Mouse (Mus musculus) stomach, postnatal 0 days (tissue): ENCODE data around the gene Capn2. TPM values are rescaled to one million over a fixed set of nuclear protein-coding genes. Genes with fewer than 3 reads are reported as not detected.

Experiments used
- ATAC-seq: fragments of 200-750 bp; cut with Nextera tagmentation; 2 replicates; pipeline ENCODE4 v1.8.0; 2017; ENCODE audit not compliant: low FRiP score, low TSS enrichment
- DNase-seq: peaks from one replicate; pipeline ENCODE4 v3.0.0-alpha.2; 2016; ENCODE audit warnings: low spot score
- H3K27ac ChIP-seq: fragments of 300-500 bp; sonication (generic); replicated peaks from 2 replicates; pipeline ENCODE4 v1.5.1; 2014; ENCODE audit warnings: mild to moderate bottlenecking, control low read depth
- H3K27me3 ChIP-seq: fragments of 300-500 bp; sonication (generic); 2 replicates; pipeline ENCODE4 v1.6.1; 2014; ENCODE audit warnings: low read length; ENCODE audit not compliant: control insufficient read depth, insufficient read depth
- H3K36me3 ChIP-seq: fragments of 300-500 bp; sonication (generic); 2 replicates; pipeline ENCODE4 v1.6.1; 2014; ENCODE audit warnings: low read length, mixed read lengths; ENCODE audit not compliant: control insufficient read depth, insufficient read depth
- H3K4me1 ChIP-seq: fragments of 300-500 bp; sonication (generic); replicated peaks from 2 replicates; pipeline ENCODE4 v1.6.1; 2014; ENCODE audit warnings: antibody characterized with exemption; ENCODE audit not compliant: control insufficient read depth, insufficient read depth
- H3K4me2 ChIP-seq: fragments of 300-500 bp; sonication (generic); replicated peaks from 2 replicates; pipeline ENCODE4 v1.6.1; 2014; ENCODE audit warnings: low read depth, mild to moderate bottlenecking, control low read depth, moderate library complexity
- H3K4me3 ChIP-seq: fragments of 300-500 bp; sonication (generic); 2 replicates; pipeline ENCODE4 v1.5.1; 2014; ENCODE audit warnings: low read depth, low read length, control low read depth
- H3K9ac ChIP-seq: fragments of 300-500 bp; sonication (generic); 2 replicates; pipeline ENCODE4 v1.6.1; 2014; ENCODE audit warnings: mild to moderate bottlenecking, low read length, control low read depth, mixed read lengths
- H3K9me3 ChIP-seq: fragments of 300-500 bp; sonication (generic); 2 replicates; pipeline ENCODE4 v1.6.1; 2016; ENCODE audit warnings: low read length; ENCODE audit not compliant: control insufficient read depth
- CTCF ChIP-seq: IDR thresholded peaks from 2 replicates; pipeline ENCODE4 v1.5.1; 2016; ENCODE audit warnings: antibody characterized with exemption, low read depth, mild to moderate bottlenecking, moderate library complexity
- EP300 ChIP-seq: optimal IDR thresholded peaks from 2 replicates; pipeline ENCODE3; 2016; ENCODE audit warnings: antibody characterized with exemption
- WGBS: fragments of 180-500 bp; shearing (Covaris S2); extraction: QIAGEN DNeasy Blood & Tissue Kit; methylation state at CpG from one replicate; pipeline ENCODE4 v1.1.7; 2014; 5-methylcytosine and 5-hydroxymethylcytosine counted together
- polyA plus RNA-seq: library from polyadenylated mRNA; unstranded; fragments of >200 nt; fragmentation: Nextera tagmentation; extraction: Ambion mirVana; gene quantifications from 2 replicates; pipeline ENCODE4 v1.2.1, GENCODE M21; 2015

Capn2 gene
- 54.4 and 55.6 TPM in 2 replicates for polyA plus RNA-seq

DNA sequence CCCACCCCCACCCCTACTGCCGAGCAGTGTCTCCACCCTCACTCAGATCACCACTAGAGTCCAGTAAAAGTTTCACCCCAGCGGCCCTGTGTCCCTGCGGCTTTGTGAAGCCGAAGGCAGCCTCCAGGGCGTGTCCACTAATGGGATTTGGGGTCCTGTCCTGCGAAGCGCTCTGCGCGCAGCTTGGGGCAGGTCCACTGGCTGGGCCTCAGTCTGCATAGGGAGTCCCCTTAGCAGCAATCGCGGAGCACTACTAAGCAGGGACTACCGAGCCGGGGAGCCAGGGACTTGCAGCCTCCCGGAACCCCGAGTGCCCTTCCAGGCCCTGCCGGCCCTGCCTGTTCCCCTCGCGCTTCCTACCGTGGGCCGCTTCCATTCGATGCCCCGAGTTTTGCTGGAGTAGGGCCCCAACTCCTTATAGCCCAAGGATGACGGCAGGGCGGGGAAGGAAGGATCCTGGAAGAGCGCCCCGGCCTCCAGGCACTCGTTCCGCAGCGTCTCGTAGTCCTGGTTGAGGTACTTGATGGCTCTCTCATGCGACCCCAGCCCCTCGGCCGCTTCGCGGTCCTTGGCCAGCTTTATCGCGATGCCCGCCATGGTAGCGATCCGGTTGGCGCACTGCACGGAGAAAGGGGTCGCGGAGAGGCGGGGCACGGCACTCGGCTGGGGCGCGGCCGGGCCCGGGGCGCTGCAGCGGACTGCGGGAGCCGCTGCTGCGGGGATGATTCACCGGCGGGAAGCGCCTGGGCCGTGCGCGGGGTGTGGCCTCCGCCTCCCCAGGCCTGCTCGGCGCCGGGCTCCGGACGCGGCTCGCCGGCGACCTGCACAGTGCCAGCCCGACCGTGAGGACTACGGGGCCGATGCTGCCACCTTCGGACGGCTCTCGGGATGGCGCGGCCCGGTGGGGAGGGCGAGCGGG lies at the start of gene Capn2:
Gene Capn2 (minus strand): TSS at position 851 of the 919 bp plus-strand sequence.
- under 1% methylated on average over 73 of the region's 84 CpGs for WGBS
- peak within 1 kb of the TSS; percentile 81 for H3K4me3 ChIP-seq
- 0 out of 2 replicates have a peak, but pooled peaks cover 2% of the 10 kb centered on the region for H3K36me3 ChIP-seq
- H3K27me3 ChIP-seq: no peaks in the 10 kb centered on the region
- TF ChIP-seq CTCF (peak; percentile 78), EP300 (no peak)
- peaks cover 19% of the 10 kb centered on the region; the same call in 1 of the 2 replicates for H3K4me1 ChIP-seq
- H3K27ac ChIP-seq: peak within 1 kb of the TSS; percentile 96
- H3K9ac ChIP-seq: peak within 1 kb of the TSS; percentile 97
- H3K9me3 ChIP-seq: no peaks in the 10 kb centered on the region
- ATAC-seq (peak; percentile 91), DNase-seq (peak; percentile 86)
- peak within 1 kb of the TSS; percentile 90 for H3K4me2 ChIP-seq

DNA sequence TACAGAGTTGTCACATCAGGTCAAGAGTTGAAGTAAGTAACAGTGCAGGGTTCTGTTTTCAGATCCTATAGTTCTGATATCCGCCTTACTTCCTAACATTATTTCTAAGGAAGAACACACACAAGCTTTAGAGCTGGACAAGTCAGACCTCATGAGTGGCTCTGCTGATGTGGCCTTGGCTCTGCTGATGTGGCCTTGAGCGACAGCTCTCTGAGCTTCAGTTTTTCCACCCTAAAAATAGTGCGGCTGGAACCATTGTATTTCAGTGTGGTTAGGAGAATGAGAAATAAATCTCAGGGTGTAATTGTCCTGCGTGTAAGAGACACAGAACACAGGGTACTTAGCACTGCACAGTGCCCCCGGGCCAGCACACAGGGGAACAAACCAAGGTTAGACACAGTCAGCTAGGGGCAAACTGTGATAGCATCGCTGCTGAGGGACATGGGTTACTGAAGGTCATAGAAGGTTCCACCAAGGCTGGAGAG lies 48.0 kb upstream of the Capn2 start:
- H3K36me3 ChIP-seq: no peaks in the 10 kb centered on the region
- no peak for ATAC-seq

DNA sequence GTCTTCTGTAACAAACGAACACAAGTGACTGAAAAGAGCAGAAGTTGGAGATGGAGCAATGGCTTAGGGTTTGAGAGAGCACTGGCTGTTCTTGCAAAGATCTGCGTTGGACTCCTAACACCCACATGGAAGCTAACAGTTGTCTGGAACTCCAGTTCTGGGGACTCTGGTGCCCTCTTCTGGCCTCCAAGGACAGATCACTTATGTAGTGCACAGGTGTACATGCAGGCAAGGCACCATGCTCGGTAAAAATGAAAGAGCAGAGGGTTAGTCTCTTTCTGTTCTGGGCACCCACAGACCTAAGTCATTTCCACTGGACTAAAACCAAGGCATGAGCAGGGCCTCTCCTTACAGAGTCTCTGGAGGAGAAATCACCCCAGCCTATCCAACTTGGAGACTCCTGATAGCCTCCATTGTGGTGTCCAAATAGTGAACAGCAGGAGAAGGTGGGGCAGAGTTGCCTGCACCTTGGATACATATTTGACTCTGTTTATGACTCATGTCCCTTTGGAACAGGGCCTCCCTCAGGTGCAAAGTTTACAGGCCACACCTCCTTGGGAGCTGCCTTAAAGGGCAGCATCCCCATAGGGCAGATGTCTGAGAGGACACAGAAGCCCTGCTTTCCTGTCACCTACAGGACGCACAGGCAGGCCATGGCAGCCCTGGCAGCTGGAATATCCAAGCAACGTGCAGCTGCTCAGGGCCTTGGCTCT lies 47.2 kb upstream of the Capn2 start, which contains the start of gene Capn8:
Gene Capn8 (plus strand): TSS at position 600 of the 713 bp plus-strand sequence.
- no peak within 1 kb of the TSS for H3K4me3 ChIP-seq
- H3K27me3 ChIP-seq: no peaks in the 10 kb centered on the region
- H3K36me3 ChIP-seq: no peaks in the 10 kb centered on the region
- peak; percentile 93 for ATAC-seq
- peak; percentile 79 for DNase-seq
- whole genome bisulfite sequencing: 53% methylated on average over 5 of the region's 5 CpGs
- TF ChIP-seq EP300: no peak
- TF ChIP-seq CTCF: peak; percentile 68
- no peaks in the 10 kb centered on the region; the same call in 1 of the 2 replicates for H3K4me1 ChIP-seq
- H3K4me2 ChIP-seq: peak within 1 kb of the TSS; percentile 12
- no peak within 1 kb of the TSS for H3K9ac ChIP-seq
- H3K27ac ChIP-seq: peak within 1 kb of the TSS; percentile 88
- H3K9me3 ChIP-seq: no peaks in the 10 kb centered on the region

More for the DNA sequence above, 48.0 kb upstream of the Capn2 start:
- H3K4me3 ChIP-seq: no peak overlapping the region
- no peak for TF ChIP-seq EP300
- no peak for TF ChIP-seq CTCF
- H3K4me2 ChIP-seq: peak overlapping the region; percentile 12; the same call in 1 of the 2 replicates
- H3K9me3 ChIP-seq: no peaks in the 10 kb centered on the region
- no peak overlapping the region; the same call in 1 of the 2 replicates for H3K27ac ChIP-seq
- WGBS: 82% methylated on average over 6 of the region's 6 CpGs
- DNase-seq: no peak
- no peaks in the 10 kb centered on the region; the same call in 1 of the 2 replicates for H3K4me1 ChIP-seq
- H3K9ac ChIP-seq: no peak overlapping the region
- H3K27me3 ChIP-seq: no peaks in the 10 kb centered on the region

DNA sequence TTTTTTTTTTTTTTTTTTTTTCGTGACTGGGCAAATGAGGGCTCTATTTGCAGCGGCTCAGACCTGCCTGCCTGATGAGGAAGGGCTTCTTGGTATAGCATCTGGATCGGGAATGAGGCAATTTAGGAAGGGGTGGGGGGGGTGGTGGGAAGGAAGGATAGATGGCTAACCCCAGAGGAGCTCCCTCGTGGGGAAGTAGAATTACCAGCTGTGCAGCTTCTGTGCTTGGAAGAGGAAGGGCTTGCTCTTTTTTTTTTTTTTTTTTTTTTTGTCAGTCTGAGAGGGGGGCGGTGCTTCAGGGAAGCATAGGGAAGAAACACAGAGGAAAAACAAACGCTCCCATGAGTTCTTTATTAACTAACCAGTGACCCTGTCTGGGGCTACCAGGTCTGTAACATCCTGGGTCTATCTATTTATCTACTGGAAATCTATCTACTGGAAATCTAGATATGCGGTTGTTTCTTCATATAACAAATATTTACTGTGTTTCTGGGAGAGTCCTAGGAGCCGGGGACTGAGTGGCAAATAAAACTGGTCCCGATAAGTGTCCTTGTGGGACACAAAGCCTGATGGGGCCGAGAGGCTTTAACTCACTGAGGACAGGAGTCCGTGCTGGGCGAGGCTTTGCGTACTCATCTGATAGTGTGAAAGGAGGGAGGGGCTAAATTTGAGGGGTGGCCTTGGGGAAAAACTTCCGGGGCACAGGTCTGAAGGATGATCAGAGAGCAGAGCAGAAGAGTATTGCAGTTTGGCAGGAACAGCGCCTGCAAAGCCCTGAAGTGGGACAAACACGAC lies 45.4 kb upstream of the Capn2 start:
- H3K4me1 ChIP-seq: no peaks in the 10 kb centered on the region; the same call in 1 of the 2 replicates
- H3K27me3 ChIP-seq: no peaks in the 10 kb centered on the region
- H3K4me2 ChIP-seq: peak overlapping the region; percentile 3; the same call in 1 of the 2 replicates
- TF ChIP-seq EP300: no peak
- TF ChIP-seq CTCF: no peak
- no peaks in the 10 kb centered on the region for H3K9me3 ChIP-seq
- H3K36me3 ChIP-seq: no peaks in the 10 kb centered on the region
- H3K4me3 ChIP-seq: no peak overlapping the region
- peak overlapping the region; percentile 45 for H3K27ac ChIP-seq
- DNase-seq (peak; percentile 53), ATAC-seq (peak; percentile 7; the same call in 1 of the 2 replicates)
- no peak overlapping the region for H3K9ac ChIP-seq
- WGBS: 28% methylated on average over 16 of the region's 16 CpGs

DNA sequence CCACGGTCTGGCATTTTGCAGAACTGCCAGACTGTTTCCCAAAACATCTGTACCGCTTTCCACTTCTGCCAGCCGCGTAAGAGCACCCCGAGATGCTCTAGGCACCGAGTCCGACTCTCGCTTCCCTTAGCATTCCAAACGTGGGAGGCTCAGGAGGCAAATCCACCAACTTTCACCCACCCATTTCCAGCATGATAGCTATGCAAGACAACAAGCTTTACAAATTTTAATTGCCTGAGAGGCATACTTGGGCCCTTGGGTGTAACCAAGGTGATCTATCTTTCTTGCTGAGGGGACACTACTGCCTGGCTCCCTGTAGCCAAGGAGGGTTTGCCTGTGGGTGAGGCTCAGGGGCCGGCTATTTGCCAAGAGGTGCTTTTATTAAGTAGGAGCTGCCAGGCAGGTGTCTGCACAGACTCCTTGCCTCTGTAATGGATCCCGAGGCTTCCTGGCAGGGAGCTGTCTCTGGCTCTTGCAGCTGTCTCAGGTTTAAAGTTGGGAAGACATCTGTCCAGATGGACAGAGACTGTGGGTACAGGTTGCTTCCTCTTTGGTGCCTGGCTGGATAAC lies 44.6 kb upstream of the Capn2 start:
- Histone ChIP-seq H3K27me3 (no peaks in the 10 kb centered on the region), H3K4me3 (no peak overlapping the region), H3K9ac (no peak overlapping the region), H3K4me2 (peak overlapping the region; percentile 3; the same call in 1 of the 2 replicates), H3K4me1 (no peaks in the 10 kb centered on the region; the same call in 1 of the 2 replicates), H3K9me3 (no peaks in the 10 kb centered on the region), H3K27ac (peak overlapping the region; percentile 30; the same call in 1 of the 2 replicates), H3K36me3 (no peaks in the 10 kb centered on the region)
- ATAC-seq: no peak
- 72% methylated on average over 11 of the region's 11 CpGs for WGBS
- peak; percentile 27 for DNase-seq
- TF ChIP-seq CTCF: no peak
- TF ChIP-seq EP300: no peak
